Mouse (Mus musculus) embryonic facial prominence, embryonic 12.5 days (tissue): ENCODE results near the gene Hmgb2. TPM values are rescaled to one million over a fixed set of nuclear protein-coding genes. Genes with fewer than 3 reads are reported as not detected.

Experiments used
- ATAC-seq: fragments of 200-750 bp; cut with Nextera tagmentation; 2 replicates; pipeline ENCODE4 v1.8.0; 2017; ENCODE audit not compliant: insufficient number of reproducible peaks, insufficient read depth, low FRiP score, low TSS enrichment
- H3K27ac ChIP-seq: fragments of 300-500 bp; sonication (generic); 2 replicates; pipeline ENCODE4 v1.5.1; 2016; ENCODE audit warnings: mild to moderate bottlenecking
- H3K27me3 ChIP-seq: fragments of 300-500 bp; sonication (generic); 2 replicates; pipeline ENCODE4 v1.6.1; 2016; ENCODE audit warnings: mild to moderate bottlenecking, moderate library complexity
- H3K36me3 ChIP-seq: fragments of 300-500 bp; sonication (generic); 2 replicates; pipeline ENCODE4 v1.6.1; 2016; ENCODE audit warnings: mild to moderate bottlenecking
- H3K4me1 ChIP-seq: fragments of 300-500 bp; sonication (generic); 2 replicates; pipeline ENCODE4 v1.6.1; 2016
- H3K4me2 ChIP-seq: fragments of 300-500 bp; sonication (generic); replicated peaks from 2 replicates; pipeline ENCODE4 v1.6.1; 2016; ENCODE audit warnings: mild to moderate bottlenecking, moderate library complexity
- H3K4me3 ChIP-seq: fragments of 300-500 bp; sonication (generic); 2 replicates; pipeline ENCODE4 v1.5.1; 2016; ENCODE audit warnings: mild to moderate bottlenecking
- H3K9ac ChIP-seq: fragments of 300-500 bp; sonication (generic); 2 replicates; pipeline ENCODE4 v1.6.1; 2016; ENCODE audit warnings: mild to moderate bottlenecking, moderate library complexity
- H3K9me3 ChIP-seq: fragments of 300-500 bp; sonication (generic); 2 replicates; pipeline ENCODE4 v1.6.1; 2016; ENCODE audit warnings: mild to moderate bottlenecking, moderate library complexity
- WGBS: fragments of 180-500 bp; shearing (Covaris S2); methylation state at CpG from one replicate; pipeline ENCODE4 v1.1.7; 2016; 5-methylcytosine and 5-hydroxymethylcytosine counted together
- polyA plus RNA-seq: library from polyadenylated mRNA; unstranded; fragments of >200 nt; fragmentation: Nextera tagmentation; extraction: Ambion mirVana; gene quantifications from 2 replicates; pipeline ENCODE4 v1.2.1, GENCODE M21; 2016

Gene Hmgb2
- polyA plus RNA-seq, 1 experiment from 2014 or later, result 455 TPM

DNA sequence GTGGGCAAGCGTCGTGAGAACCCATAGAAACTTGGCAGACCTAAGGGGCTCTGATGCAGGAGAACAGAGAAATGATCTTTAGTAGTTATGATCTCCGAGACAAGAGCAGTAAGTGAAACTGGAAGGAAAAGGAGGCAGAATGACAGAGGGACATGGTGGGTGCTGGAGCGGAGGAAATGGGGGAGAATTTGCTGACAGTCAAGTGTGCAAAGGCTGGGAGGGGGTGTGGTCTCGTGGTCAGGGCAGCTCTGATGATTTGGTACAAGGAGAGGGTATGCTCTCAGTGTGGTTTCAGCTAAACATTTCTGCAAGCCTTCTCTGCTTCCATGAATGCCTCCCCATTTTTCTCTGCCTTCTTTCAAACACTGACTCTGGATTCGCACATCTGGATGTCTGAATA, 24.5 kb downstream of the Hmgb2 start:
- Histone ChIP-seq H3K27ac (no peak overlapping the region), H3K9me3 (no peaks in the 10 kb centered on the region), H3K4me3 (no peak overlapping the region), H3K4me1 (peaks cover 3% of the 10 kb centered on the region; the same call in 1 of the 2 replicates), H3K27me3 (no peaks in the 10 kb centered on the region), H3K36me3 (peaks cover 16% of the 10 kb centered on the region), H3K9ac (no peak overlapping the region), H3K4me2 (no peak overlapping the region)
- ATAC-seq, result no peak
- WGBS, result 85% methylated on average over 6 of the region's 6 CpGs

DNA sequence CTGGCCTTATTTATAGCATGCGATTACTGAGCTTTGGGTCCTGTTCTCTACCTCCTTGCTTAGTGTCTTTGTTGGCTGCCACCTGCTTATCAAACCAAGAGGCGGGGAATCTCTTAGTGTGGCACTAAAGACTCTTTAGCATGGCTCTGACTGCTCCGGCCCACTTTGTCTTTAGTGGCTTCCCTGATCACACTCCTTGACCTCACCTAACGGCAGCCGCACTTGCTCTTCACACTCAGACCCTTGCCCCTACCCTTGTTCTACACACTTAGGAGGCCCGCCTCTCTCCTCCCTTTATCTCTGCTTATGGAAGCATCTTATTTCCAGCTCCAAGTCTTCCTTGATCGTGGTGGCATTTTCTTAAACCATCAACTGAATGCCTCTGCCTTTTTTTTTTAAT, 26.9 kb downstream of the Hmgb2 start:
- no peak overlapping the region for H3K4me3 ChIP-seq
- 88% methylated on average over 7 of the region's 7 CpGs for WGBS
- ATAC-seq, result no peak

GRCm38 (mm10) chr8:57540110-57540838, 28.6 kb downstream of the Hmgb2 start:
- H3K9me3 ChIP-seq, result no peaks in the 10 kb centered on the region
- no peak overlapping the region for H3K4me2 ChIP-seq
- 46% methylated on average over 12 of the region's 12 CpGs for WGBS
- no peaks in the 10 kb centered on the region for H3K27me3 ChIP-seq
- no peak overlapping the region for H3K4me3 ChIP-seq
- H3K27ac ChIP-seq, result no peak overlapping the region
- peaks cover 12% of the 10 kb centered on the region for H3K36me3 ChIP-seq
- no peak overlapping the region for H3K9ac ChIP-seq
- peaks cover 3% of the 10 kb centered on the region; the same call in 1 of the 2 replicates for H3K4me1 ChIP-seq
- ATAC-seq, result no peak

More for the DNA sequence above, 26.9 kb downstream of the Hmgb2 start:
- Histone ChIP-seq H3K9me3 (no peaks in the 10 kb centered on the region), H3K36me3 (peaks cover 16% of the 10 kb centered on the region), H3K27me3 (no peaks in the 10 kb centered on the region), H3K4me1 (peaks cover 3% of the 10 kb centered on the region; the same call in 1 of the 2 replicates), H3K4me2 (no peak overlapping the region), H3K9ac (no peak overlapping the region), H3K27ac (no peak overlapping the region)

DNA sequence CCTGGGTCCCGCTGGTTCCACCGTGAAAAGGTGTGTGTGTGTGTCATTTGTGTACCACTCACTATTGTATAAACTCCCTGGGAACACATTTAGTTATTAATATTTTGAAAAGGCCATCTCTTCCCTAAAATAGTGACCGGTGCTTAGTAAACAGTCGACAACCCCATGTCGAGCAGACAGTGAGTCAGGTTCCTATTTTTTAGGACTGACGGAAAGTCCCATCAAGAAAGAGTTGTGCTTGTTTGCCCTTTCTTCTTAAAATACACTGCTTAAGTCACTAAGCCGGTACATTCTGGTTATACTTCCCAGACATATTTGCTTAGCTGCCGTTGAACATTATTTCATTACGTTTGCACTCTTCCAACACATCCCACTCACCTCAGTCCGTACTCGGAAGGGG, 29.2 kb downstream of the Hmgb2 start:
- WGBS, result 90% methylated on average over 11 of the region's 11 CpGs
- peaks cover 3% of the 10 kb centered on the region; the same call in 1 of the 2 replicates for H3K4me1 ChIP-seq
- peaks cover 5% of the 10 kb centered on the region for H3K36me3 ChIP-seq

GRCm38 (mm10) chr8:57541405-57541804, 29.7 kb downstream of the Hmgb2 start:
- H3K9ac ChIP-seq, result no peak overlapping the region
- H3K27me3 ChIP-seq, result no peaks in the 10 kb centered on the region
- WGBS, result 86% methylated on average over 9 of the region's 9 CpGs
- no peaks in the 10 kb centered on the region for H3K9me3 ChIP-seq
- H3K4me2 ChIP-seq, result no peak overlapping the region
- ATAC-seq, result no peak
- H3K27ac ChIP-seq, result no peak overlapping the region
- no peak overlapping the region for H3K4me3 ChIP-seq
- H3K36me3 ChIP-seq, result 0 out of 2 replicates have a peak, but pooled peaks cover under 1% of the 10 kb centered on the region
- peaks cover 3% of the 10 kb centered on the region; the same call in 1 of the 2 replicates for H3K4me1 ChIP-seq

More for the DNA sequence above, 29.2 kb downstream of the Hmgb2 start:
- Histone ChIP-seq H3K9me3 (no peaks in the 10 kb centered on the region), H3K4me3 (no peak overlapping the region), H3K27ac (no peak overlapping the region), H3K27me3 (no peaks in the 10 kb centered on the region), H3K4me2 (no peak overlapping the region), H3K9ac (no peak overlapping the region)
- ATAC-seq, result no peak

GRCm38 (mm10) chr8:57546401-57546800, 34.7 kb downstream of the Hmgb2 start:
- no peak overlapping the region for H3K4me2 ChIP-seq
- H3K4me1 ChIP-seq, result no peaks in the 10 kb centered on the region
- no peaks in the 10 kb centered on the region for H3K9me3 ChIP-seq
- no peak overlapping the region for H3K27ac ChIP-seq
- no peak overlapping the region for H3K9ac ChIP-seq
- ATAC-seq, result no peak
- H3K27me3 ChIP-seq, result no peaks in the 10 kb centered on the region
- 88% methylated on average over 3 of the region's 3 CpGs for WGBS
- no peaks in the 10 kb centered on the region for H3K36me3 ChIP-seq
- no peak overlapping the region for H3K4me3 ChIP-seq

DNA sequence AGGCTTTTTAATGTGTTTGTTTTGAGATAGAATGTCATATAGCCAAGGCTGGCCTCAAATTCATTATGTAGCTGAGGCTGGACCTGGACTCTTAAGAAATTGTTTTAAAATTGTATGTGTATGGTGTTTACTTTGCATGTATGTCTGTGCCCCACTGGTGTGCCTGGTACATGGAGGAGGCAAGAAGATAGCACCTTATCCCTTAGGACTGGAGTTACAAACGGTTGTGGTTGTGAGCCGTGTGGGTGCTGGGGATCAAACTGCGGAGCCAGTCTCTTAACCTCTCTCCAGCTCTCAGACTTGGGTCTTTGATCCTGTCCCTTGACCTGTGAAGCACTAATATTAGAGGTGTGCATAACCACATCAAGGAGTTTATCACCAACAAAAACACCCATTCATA, 35.1 kb downstream of the Hmgb2 start:
- H3K27me3 ChIP-seq, result no peaks in the 10 kb centered on the region
- H3K9ac ChIP-seq, result no peak overlapping the region
- WGBS, result 89% methylated on average over 3 of the region's 3 CpGs
- no peak for ATAC-seq
- H3K4me2 ChIP-seq, result no peak overlapping the region
- no peak overlapping the region for H3K27ac ChIP-seq
- no peaks in the 10 kb centered on the region for H3K4me1 ChIP-seq
- no peaks in the 10 kb centered on the region for H3K36me3 ChIP-seq
- H3K9me3 ChIP-seq, result no peaks in the 10 kb centered on the region
- no peak overlapping the region for H3K4me3 ChIP-seq

GRCm38 (mm10) chr8:57547581-57547980, 35.9 kb downstream of the Hmgb2 start:
- Histone ChIP-seq H3K9me3 (no peaks in the 10 kb centered on the region), H3K9ac (no peak overlapping the region), H3K4me3 (no peak overlapping the region), H3K36me3 (no peaks in the 10 kb centered on the region), H3K27me3 (no peaks in the 10 kb centered on the region), H3K4me1 (no peaks in the 10 kb centered on the region), H3K27ac (no peak overlapping the region), H3K4me2 (no peak overlapping the region)
- 0 out of 2 replicates have a peak, but pooled peaks have one; percentile 22 for ATAC-seq
- WGBS, result 79% methylated on average over 12 of the region's 12 CpGs

- Histone ChIP-seq H3K27me3 (no peaks in the 10 kb centered on the region), H3K9me3 (no peaks in the 10 kb centered on the region), H3K36me3 (no peaks in the 10 kb centered on the region), H3K4me3 (no peak overlapping the region), H3K9ac (no peak overlapping the region), H3K4me2 (no peak overlapping the region), H3K27ac (no peak overlapping the region), H3K4me1 (no peaks in the 10 kb centered on the region)
- 83% methylated on average over 14 of the region's 14 CpGs for WGBS
- ATAC-seq, result no peak
Observed at GRCm38 (mm10) chr8:57552102-57553032, 40.7 kb downstream of the Hmgb2 start.

DNA sequence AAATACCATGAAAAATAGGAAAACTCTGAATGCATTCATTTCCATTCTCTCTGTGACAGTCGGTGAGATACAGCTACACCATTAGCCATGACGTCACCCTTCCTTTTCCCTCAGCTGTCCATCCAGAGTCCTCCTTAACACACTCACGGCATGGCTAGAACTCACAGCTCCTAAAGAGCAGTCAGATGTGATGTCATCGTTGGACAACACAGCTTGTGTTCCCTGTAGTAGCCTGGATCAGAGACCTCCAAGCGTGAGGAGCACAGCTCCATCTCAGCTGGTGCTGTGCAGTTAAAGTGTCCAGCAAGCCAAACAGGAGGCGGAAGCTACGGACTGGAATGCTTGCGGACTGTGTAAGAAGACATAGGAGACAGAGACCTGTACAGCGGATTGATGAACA, 49.2 kb downstream of the Hmgb2 start:
- H3K27me3 ChIP-seq, result no peaks in the 10 kb centered on the region
- H3K36me3 ChIP-seq, result no peaks in the 10 kb centered on the region
- ATAC-seq, result no peak
- no peak overlapping the region for H3K4me3 ChIP-seq
- no peak overlapping the region for H3K9ac ChIP-seq
- H3K27ac ChIP-seq, result no peak overlapping the region
- H3K4me2 ChIP-seq, result no peak overlapping the region
- 92% methylated on average over 9 of the region's 9 CpGs for WGBS
- H3K4me1 ChIP-seq, result no peaks in the 10 kb centered on the region
- no peaks in the 10 kb centered on the region for H3K9me3 ChIP-seq

DNA sequence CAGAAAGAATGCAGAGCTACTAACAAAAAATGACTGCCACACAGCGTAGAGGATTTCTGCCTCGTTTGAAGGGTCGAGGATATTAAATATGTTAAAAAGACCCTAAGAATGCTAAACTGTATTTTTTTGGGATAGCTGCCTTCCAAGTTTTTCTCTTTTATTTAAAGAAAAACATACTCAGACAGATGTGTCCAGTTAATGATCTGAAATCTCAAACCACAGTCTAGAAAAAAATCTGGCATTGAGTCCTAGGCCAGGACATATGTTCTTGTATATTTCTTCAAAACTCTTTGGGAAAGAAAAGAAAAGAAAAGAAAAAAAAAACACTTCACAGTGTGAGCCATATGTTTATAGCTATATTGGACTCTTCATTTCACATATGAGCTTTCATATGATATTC, 51.0 kb downstream of the Hmgb2 start:
- no peaks in the 10 kb centered on the region for H3K27me3 ChIP-seq
- no peaks in the 10 kb centered on the region for H3K36me3 ChIP-seq
- no peak overlapping the region for H3K4me3 ChIP-seq
- no peak overlapping the region for H3K27ac ChIP-seq
- H3K4me2 ChIP-seq, result no peak overlapping the region
- no peaks in the 10 kb centered on the region for H3K9me3 ChIP-seq
- ATAC-seq, result no peak
- no peaks in the 10 kb centered on the region for H3K4me1 ChIP-seq
- WGBS, result 57% methylated on average over 3 of the region's 3 CpGs
- no peak overlapping the region for H3K9ac ChIP-seq

GRCm38 (mm10) chr8:57563726-57564125, 52.0 kb downstream of the Hmgb2 start:
- Histone ChIP-seq H3K9ac (no peak overlapping the region), H3K36me3 (no peaks in the 10 kb centered on the region), H3K27ac (no peak overlapping the region), H3K27me3 (no peaks in the 10 kb centered on the region), H3K9me3 (no peaks in the 10 kb centered on the region), H3K4me1 (peaks cover 1% of the 10 kb centered on the region; the same call in 1 of the 2 replicates), H3K4me2 (no peak overlapping the region), H3K4me3 (no peak overlapping the region)
- 92% methylated on average over 15 of the region's 15 CpGs for WGBS
- ATAC-seq, result no peak
